Mouse (Mus musculus) left cerebral cortex, adult 18-20 months (tissue): ENCODE results near the gene Syne2. TPM values are rescaled to one million over a fixed set of nuclear protein-coding genes. Genes with fewer than 3 reads are reported as not detected.
A peak's percentile ranks its signal among the peaks of the same experiment; 100 is the strongest.

Experiments
- DNase-seq, 2 experiments: peaks; one replicate each; pipeline ENCODE4 v3.0.0; 2021 to 2022; ENCODE audit warnings: low spot score in 2 of 2, mixed read lengths in 1 of 2
- total RNA-seq, 2 experiments: library from RNA; stranded (reverse); gene quantifications; 2 replicates each; pipeline ENCODE4 v1.2.3; 2021

Syne2 gene
- total RNA-seq, 2 experiments from 2014 or later = 20.8 to 21.8 TPM

DNA sequence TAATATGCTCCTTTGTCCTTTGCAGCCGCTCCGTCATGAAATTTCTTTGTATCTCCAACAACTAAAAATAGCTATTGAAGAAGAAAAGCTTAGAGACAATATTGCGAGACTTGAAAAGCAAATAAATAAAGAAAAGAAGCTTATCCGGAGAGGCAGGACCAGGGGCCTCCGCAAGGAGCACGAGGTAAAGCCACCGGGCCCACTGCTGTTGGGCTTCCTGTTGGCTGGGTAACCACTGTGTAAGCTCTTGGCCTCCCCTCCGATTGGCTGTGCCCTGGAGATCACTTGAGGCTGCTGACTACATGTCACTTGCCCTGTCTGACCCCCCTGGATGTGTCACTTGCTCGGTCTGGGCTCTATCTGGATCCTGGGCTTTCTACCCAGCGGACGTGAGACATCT is 105.0 kb downstream of the Syne2 start:
- DNase-seq = no peak

DNA sequence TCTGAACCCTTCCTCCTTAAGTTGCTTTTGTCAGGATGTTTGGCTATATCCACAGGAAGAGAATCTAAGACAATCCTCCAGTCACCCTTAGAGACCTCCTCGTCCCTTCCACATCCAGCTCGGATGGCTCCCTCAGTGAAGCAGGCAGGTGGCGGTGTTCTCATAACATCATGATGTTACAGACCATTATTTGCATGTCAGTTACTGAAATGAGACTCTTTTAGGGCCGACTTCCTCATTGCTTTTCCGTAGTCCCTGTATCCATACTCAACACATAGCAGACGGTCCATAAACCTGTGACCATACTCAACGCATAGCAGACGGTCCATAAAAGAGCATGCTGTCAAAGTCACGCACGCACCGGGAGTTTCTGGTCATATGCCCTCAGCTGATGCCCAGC is 106.9 kb downstream of the Syne2 start:
- no peak for DNase-seq

DNA sequence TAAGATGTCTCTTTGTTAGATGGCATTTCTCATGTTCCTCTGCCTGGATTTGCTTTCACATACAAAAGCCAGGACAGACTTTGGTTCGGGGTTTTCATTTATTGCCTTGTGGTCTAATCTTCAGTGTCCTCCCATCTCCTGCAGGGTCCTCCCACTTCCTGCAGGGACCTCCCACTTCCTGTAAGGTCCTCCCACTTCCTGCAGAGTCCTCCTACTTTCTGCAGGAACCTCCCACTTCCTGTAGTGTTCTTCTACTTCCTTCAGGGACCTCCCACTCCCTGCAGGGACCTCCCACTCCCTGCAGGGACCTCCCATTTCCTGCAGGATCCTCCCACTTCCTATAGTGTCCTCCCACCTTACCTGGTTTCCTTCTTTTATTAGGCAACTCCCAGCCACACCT is 109.7 kb downstream of the Syne2 start:
- DNase-seq = no peak

DNA sequence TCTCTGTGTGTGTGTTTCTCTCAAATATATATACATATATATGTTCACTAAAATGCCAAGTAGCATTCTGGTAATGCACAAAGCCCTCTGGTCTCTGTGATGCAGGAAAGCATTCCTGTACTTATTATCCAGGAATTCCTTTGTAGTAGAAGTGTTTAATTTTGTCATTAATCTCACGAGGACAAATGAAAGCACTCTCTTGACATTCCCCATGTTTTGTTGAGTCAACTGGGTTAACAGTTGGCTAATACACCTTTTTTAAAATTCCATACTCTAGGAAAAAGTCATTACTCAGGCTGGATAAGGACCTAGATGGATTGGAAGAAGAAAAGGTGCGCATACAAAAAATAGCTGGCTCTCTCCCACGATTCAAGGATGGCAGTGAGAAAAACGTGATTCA is 115.6 kb downstream of the Syne2 start:
- no peak for DNase-seq

DNA sequence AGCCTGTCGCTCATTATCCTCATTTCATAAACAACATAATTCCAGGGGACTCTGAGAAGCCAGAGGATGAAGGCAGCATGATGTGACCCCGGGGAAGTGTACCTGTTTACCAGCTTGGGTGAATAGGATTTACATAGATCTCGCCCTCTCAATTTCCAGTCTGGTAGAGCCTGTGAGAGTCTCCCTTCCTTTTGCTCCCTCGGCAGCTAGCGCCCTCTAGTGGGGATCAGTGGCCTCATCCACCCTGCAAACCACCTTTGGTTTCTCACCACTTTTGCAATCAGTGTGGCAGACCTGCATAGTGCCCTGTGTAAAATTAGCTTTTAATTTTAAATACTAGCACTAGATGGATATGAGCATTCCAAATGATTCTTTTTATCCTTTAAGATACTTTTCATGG is 133.4 kb downstream of the Syne2 start:
- peak; percentile 19 to 54 for DNase-seq

DNA sequence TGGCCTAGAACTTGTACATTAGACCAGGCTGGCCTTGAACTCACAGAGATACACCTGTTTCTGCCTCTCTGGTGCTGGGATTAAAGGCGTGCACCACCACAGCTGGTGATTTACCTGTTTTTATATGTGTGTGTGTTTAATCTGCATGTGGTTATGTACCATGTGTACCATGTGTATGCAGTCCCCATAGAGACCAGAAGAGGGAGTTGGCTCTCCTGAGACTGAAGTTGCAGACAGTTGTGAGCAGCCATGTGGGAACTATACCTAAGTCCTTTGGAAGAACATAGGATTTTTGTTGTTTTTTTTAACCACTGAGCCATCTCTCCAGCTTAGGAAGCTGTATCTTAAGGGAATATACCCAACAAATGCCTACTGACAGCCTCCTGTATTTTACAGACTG is 134.1 kb downstream of the Syne2 start:
- DNase-seq = no peak

DNA sequence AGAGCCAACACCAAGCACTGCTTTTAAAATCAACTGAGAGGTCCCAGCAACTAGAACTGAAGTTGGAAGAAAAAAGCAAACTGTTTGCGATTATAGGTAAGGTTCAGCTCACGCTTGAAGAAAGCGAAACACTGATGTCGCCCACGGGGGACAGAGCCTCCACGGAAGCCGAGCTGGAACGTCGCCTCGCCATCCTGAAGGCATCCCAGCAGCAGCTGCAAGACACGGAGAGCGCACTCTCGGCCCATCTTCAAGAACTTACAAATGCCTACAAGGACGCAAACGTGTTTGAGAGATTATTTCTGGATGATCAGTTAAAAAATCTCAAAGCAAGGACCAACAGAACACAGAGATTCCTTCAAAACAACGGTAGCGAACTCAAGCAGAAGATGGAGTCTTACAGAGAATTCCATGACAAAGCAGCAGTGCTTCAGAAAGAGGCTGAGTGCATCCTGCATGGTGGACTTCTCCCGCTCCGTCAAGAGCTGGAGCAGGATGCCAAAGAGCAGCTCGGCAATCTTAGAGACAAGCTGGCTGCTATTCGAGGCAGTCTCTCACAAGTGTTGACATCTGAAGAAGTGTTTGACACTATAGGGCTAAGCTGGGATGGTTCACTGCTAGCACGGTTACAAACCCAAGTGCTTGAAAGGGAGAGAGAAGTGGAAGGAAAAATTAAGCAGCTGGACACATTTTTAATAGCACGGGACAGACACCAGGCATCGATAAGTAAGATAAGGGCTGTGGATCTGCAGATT is 148.7 kb downstream of the Syne2 start:
- DNase-seq = no peak

DNA sequence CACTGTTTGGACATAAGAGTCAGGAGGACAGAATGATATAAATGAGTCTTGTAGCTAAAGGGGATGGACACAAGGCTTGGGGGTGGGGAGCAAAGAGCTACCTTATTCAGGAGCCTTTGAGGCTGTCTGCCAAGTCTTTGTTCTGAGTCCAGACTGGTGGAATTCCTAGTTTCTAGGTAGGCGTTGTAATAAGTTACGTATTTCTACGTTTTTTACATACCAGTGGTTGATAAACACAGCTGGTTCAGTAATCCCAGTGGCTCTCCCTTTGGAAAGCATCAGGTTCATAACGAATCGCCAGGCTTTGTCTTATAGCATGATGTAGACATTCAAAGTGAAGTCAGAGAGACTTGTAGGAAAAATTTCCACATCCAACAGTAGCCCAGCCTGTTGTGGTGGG is 161.1 kb downstream of the Syne2 start:
- DNase-seq = no peak

DNA sequence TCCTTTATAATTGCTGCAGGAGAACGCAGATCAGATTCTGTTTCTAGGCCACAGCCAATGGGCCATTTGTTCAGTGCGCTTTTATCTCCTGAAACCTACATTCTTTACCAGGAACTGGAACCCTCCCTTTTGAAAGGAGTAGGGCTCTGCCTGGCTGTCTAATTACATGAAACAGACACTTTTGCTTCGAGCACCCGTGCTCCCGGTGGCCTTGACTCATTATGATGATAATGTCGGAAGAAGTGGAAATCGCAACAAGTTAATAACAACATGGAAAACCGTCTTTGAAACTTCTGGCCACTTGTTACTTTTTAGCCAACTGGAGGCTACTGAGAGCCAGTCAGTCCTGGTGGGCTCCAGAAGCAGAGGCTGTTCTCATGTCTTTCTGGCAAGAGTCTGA is 165.4 kb downstream of the Syne2 start:
- DNase-seq = no peak

DNA sequence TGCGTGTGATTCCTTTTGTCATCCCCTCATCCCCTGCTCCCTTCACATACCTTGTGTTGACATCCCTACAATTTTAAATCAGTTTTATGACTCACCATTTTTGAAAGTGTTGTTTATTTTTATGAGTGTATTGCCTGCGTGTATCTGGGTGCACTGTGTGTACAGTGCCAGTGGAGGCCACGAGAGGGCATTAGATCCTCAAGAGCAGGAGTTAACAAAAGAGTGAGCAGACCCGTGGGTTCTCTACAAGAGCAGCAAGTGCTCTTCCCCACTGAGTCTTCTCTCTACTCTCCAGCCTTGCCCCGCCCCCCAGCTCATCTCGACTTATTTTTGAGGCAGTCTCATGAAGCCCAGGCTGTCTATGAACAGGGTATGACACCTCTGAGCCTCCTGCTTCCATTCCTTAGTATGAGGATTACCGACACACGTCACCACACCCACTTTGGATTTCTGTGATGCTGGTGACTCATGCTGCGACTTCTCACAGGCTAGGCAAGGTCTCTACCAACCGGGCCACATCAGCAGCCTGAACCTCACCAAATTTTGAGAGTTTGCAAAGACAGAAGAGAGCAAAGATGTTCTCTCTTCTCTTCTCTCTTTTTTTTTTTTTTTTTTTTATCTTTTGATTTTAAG is 174.4 kb downstream of the Syne2 start:
- peak in 1 of 2 experiments; percentile 4 for DNase-seq

DNA sequence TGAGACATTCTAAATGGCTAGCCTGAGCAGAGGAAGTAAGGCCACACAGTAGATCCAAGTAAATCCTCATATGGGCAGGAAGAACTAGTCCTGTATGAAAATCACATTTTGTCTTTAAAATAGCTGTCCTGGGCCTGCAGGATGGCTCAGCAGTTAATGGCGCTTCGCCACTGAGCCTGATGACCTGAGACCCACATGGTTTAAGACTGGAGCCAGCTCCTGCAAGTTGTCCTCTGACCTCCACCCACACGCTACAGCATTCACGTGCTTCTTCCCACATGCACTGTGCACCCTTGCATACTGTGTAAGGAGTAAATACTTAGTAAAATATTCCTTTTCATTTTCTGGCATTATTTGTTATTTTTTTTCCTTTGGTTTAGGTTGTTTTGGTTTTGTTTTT is 175.0 kb downstream of the Syne2 start:
- DNase-seq = no peak

DNA sequence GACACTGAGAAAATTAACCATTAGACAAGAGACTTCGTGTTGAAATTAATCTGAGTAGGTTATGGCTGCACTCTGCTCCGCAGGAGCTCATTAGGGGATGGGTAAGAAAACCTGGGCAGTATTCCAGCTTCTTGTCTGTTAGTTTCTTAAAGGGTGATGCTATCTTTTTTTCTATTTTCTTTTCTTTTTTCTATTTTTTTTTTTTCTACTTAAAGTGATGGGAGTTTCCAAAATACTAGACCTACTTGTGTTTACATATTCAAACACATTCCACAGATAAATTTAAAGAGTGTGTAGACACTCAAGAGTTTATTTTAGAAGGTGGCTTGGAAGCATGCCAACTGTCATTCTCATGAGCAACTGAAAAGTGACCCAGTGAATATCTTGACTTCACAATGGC is 177.2 kb downstream of the Syne2 start:
- DNase-seq = no peak

DNA sequence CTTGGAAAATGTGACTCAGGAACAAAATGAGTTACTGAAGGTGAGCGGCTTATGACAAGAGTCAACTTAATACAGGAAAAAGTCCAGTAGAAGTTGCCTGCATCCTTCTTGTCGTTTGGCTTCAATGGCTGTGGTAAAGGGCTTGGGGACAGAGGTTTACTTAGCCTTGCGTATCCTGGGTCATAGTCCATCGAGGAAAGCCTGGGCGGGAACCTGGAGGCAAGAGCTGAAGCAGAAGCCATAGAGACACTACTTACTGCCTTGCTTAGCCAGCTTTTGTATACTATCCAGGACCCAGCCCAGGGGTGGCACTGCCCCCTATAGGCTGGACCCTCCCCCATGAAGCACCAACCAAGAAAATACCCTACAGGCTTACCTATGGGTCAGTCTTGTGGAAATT is 179.6 kb downstream of the Syne2 start:
- no peak for DNase-seq

DNA sequence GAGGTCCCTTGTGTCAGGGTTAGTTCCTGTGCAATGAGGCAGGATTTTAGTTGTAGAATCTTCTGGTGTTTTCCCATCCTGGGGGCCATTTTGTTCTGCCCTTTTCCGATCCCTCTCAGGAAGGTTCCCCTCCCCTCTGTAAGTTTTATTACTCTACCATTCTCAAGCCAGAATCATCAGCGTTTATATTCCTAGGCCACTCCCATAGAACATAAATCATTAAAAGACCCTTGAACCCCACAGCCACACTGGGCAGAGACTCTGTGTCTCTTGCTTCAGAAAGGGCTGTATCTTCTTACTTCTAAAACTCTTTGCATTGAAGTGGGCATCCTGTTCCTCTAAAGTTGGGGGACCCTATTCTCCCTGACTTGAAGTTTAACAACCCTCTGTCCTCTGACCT is 180.5 kb downstream of the Syne2 start:
- no peak for DNase-seq

DNA sequence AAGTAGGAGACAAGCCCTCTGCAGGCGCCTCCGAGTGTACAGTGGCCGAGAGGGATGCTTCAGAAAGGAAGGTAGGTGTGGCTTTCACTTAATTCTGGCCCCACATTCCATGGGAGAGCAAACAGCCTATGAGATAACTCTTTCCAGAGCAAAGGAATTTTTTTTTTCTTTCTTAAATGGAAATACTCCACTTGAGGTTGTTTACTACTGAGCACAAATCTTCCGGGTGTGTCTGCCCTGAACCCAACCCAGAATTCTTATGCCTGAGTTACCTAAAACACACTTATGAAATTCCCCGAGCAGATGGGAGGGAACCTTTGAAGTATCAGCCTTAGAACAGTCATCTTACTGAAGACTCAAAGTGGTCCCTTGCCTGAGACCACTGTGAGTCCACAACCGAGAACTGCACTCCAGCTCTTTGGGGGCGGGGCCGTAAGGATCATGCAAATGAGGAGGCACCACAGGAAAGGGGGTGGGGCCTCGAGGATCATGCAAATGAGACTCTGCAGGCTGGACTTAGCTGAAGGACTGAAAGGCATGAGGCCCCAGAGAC is 186.8 kb downstream of the Syne2 start:
- no peak for DNase-seq

DNA sequence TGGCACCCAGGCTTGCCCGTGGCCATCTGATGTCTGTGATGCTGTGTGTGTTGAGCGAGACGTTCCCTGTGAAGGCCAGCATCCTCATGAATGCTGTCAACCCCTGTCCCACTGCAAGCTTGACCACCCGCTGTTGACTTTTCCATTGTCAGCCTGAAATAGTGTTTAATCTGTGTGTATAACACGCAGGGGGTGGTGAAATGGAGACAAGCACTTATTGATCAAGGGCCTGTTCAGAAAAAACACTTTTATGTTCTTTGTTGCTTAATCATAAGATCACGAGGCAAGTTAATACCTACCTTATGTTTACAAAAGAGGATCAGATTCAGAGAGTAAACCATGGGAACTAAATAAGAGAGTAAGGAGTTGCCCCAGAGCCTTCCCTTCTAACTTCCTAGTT is 191.1 kb downstream of the Syne2 start:
- no peak for DNase-seq

DNA sequence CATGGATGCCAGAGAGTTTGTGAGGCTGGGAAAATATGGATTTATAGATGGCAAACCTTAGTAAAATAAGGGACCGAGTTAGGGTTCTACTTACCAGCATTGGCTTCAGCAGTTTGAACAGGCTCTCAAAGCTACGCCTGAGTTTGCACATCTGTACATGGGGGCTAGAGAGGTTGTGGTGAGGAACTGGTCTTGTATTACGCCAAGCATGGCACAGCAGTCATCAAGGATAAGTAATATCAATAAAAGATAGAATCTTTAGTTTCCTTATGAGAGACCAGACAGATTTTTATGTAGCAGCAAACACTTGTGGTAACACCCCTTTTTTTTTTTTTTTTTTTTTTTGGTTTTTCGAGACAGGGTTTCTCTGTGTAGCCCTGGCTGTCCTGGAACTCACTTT is 194.9 kb downstream of the Syne2 start:
- no peak for DNase-seq

DNA sequence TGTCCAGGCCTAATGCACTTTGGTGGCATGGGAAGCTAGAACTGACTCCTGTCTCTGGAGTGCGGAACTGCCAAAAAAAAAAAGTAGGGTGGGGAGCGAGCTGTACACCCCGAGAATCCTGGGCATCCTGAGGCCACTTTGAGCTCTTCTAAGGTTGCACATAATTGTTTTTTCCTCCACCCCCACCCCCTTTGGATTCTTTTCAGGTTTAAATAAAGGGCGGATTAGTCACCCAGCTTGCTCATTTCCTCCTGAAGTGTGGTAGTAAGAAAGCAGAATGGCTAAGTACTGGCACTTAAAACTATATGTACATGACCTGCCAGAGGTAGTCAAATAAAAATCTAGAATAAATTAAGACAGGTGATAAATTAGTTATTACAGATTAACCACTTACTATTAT is 195.5 kb downstream of the Syne2 start:
- no peak for DNase-seq

DNA sequence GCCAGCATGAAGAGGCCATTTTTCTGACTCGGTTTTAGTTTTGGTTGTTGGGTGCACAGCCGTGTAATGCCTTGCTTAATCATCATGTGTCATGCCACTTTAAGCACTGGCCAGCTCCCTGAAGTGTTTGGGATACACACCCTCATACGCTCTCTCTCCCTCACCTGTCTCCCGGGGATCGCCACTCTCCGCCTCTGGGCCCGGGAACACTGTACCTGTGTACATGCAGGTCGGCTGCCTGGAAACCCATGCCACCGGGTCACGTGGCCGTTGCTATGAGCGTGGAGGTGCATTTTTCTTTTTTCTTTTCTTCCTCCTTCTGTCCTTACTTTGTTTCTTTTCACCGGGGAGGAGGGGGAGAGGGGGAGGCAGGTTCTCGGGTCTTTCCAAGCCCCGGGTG is 197.1 kb downstream of the Syne2 start:
- no peak for DNase-seq

DNA sequence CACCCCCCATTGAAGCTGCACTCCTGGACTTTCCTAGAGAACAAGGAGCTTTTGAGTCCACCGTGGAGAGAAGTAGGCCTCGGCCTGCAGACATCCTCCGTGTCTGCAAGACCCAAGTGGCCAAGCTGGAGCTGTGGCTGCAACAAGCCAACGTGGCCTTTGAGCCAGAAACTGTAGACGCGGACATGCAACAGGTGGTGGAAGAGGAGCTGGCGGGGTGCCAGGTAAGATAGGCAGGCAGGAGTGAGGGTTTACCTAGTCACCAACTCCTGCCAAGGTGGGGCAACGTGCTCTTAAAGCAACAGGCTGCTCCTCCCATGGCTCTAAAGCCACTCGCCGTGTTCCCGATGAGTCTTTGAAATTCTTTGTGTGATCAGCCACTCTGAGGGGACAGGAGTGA is 197.6 kb downstream of the Syne2 start:
- peak in 1 of 2 experiments; percentile 10 for DNase-seq

DNA sequence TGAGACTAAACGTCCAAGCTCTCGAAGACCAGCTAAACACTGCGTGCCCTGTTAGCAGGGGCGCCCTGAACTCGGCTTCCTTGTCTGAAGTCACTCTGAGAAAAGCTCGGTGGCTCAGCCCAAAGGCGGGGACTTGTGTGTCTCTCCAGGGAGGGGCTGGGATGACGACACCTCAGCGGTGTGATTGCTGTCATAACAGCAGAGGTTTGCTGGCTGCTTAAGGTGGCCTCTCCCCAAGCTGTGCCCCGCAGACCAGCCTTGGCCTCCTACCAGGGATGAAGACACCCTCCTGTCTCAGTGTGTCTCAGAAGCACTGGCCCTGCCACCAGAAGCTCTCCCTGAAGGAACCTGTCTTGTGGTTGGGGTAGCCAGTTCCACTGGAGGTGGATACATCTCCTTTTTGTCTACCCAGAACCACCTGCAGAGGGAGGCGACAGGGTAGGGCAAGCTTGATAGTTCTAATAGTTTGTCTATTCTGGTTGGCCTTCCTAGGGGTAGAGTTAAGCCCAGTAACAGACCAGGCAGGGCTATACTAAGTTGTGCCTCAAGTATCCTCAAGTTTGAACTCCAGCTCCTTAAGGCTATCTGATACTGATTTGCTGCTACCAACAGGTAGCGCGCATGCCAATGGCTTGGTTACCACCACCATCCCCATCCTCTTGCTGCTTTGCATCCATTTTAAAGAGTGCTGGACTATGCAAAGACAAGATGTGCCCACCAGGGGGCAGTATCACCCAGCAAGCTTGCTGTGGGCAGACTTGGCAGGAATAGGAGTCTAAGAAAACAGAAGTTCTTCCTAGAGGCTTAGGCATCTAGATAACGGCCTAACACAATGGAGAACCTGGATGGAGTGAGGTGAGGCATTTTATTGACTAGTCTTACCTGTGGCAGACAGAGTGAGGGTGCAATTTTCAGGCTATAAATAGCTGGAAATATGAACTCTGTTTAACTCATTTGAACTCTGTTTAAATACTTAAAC is 198.5 kb downstream of the Syne2 start:
- DNase-seq = peak; percentile 75 to 83

DNA sequence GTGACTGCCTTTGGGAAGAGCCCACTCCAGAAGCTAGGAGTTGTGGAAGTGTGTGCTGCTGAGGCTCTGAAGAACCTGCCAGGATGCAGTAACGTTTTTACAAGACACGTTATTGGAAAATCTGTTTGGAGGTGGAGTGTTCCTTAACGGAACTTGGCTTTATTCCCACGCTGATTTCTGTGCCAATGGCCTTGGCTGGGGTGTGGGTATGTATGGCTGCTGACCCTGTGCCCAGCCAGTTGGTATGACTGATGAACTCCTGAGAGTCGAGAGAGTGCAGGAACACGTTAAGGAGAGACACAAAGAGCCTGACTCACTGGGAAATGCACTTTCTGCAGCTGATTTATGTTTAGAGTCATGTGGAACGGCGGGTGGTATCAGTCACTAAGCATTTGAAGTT is 200.7 kb downstream of the Syne2 start:
- no peak for DNase-seq
